Mouse (Mus musculus): ENCODE data around the gene Eif4ebp2.
"Not testable (repeated sequence)": the region's sequence is repeated elsewhere in the genome, so short reads cannot be mapped to it uniquely, and the experiment has no call there.

Eif4ebp2 gene

GRCm38 (mm10) chr10:61466242-61466641, 13.8 kb upstream of the Eif4ebp2 start:
- in situ Hi-C loops (cut with MboI, MseI): no loop called here

GRCm38 (mm10) chr10:61465009-61465408, 12.5 kb upstream of the Eif4ebp2 start:
- in situ Hi-C loops (cut with MboI, MseI): no loop called here

GRCm38 (mm10) chr10:61457182-61457581, 4.7 kb upstream of the Eif4ebp2 start:
- in situ Hi-C loops (cut with MboI, MseI): no loop called here

- in situ Hi-C loops (cut with MboI, MseI): not testable (repeated sequence)
These were observed 710 bp upstream of the Eif4ebp2 start for GRCm38 (mm10) chr10:61453171-61453570.

- in situ Hi-C loops (cut with MboI, MseI): no loop called here
These were observed 387 bp downstream of the Eif4ebp2 start for GRCm38 (mm10) chr10:61451931-61452617.

- in situ Hi-C loops (cut with MboI, MseI): no loop called here
These were observed 964 bp downstream of the Eif4ebp2 start for GRCm38 (mm10) chr10:61451463-61451930.

- in situ Hi-C loops (cut with MboI, MseI): no loop called here
These were observed 3.6 kb downstream of the Eif4ebp2 start for GRCm38 (mm10) chr10:61448834-61449233.

- in situ Hi-C loops (cut with MboI, MseI): no loop called here
These were observed 4.7 kb downstream of the Eif4ebp2 start for GRCm38 (mm10) chr10:61447581-61448353.

GRCm38 (mm10) chr10:61445016-61445415, 7.4 kb downstream of the Eif4ebp2 start:
- in situ Hi-C loops (cut with MboI, MseI): no loop called here

- in situ Hi-C loops (cut with MboI, MseI): no loop called here
These were observed 8.6 kb downstream of the Eif4ebp2 start for GRCm38 (mm10) chr10:61443876-61444275.

GRCm38 (mm10) chr10:61443456-61443855, 9.0 kb downstream of the Eif4ebp2 start:
- in situ Hi-C loops (cut with MboI, MseI): no loop called here

GRCm38 (mm10) chr10:61440202-61440800, 12.2 kb downstream of the Eif4ebp2 start:
- in situ Hi-C loops (cut with MboI, MseI): no loop called here

- in situ Hi-C loops (cut with MboI, MseI): no loop called here
These were observed 21.1 kb downstream of the Eif4ebp2 start for GRCm38 (mm10) chr10:61431375-61431774.

- in situ Hi-C loops (cut with MboI, MseI): no loop called here
These were observed 23.4 kb downstream of the Eif4ebp2 start for GRCm38 (mm10) chr10:61429043-61429442.

GRCm38 (mm10) chr10:61428416-61428815, 24.0 kb downstream of the Eif4ebp2 start:
- in situ Hi-C loops (cut with MboI, MseI): no loop called here

GRCm38 (mm10) chr10:61427951-61428350, 24.5 kb downstream of the Eif4ebp2 start:
- in situ Hi-C loops (cut with MboI, MseI): no loop called here

- in situ Hi-C loops (cut with MboI, MseI): no loop called here
These were observed 26.2 kb downstream of the Eif4ebp2 start for GRCm38 (mm10) chr10:61426251-61426757.

GRCm38 (mm10) chr10:61425047-61425446, 27.4 kb downstream of the Eif4ebp2 start:
- in situ Hi-C loops (cut with MboI, MseI): no loop called here

- in situ Hi-C loops (cut with MboI, MseI): no loop called here
These were observed 28.0 kb downstream of the Eif4ebp2 start for GRCm38 (mm10) chr10:61424500-61424899.

GRCm38 (mm10) chr10:61423289-61423688, 29.2 kb downstream of the Eif4ebp2 start:
- in situ Hi-C loops (cut with MboI, MseI): no loop called here

- in situ Hi-C loops (cut with MboI, MseI): no loop called here
These were observed 29.6 kb downstream of the Eif4ebp2 start for GRCm38 (mm10) chr10:61422861-61423260.

- in situ Hi-C loops (cut with MboI, MseI): no loop called here
These were observed 32.5 kb downstream of the Eif4ebp2 start for GRCm38 (mm10) chr10:61420011-61420410.
